Mouse (Mus musculus) CH12.LX (cell line): ENCODE measurements around the gene 1700030K09Rik. TPM values are rescaled to one million over a fixed set of nuclear protein-coding genes. Genes with fewer than 3 reads are reported as not detected.

Experiments used
- DNase-seq: peaks from one replicate; pipeline ENCODE4 v3.0.0-alpha.2; 2013; ENCODE audit errors: extremely low read depth
- H3K27ac ChIP-seq: 2 replicates; pipeline ENCODE4 v1.5.1; 2012; ENCODE audit warnings: low read depth, mild to moderate bottlenecking, control low read depth, moderate library complexity; ENCODE audit not compliant: insufficient read depth
- H3K27me3 ChIP-seq: replicated peaks from 2 replicates; pipeline ENCODE3; 2012; ENCODE audit warnings: inconsistent platforms
- H3K36me3 ChIP-seq, 2 experiments: replicated peaks in 1 of 2; 2 replicates each; pipeline versions ENCODE3 to v1.6.1; 2012; ENCODE audit warnings: inconsistent platforms in 1 of 2, low read length in 1 of 2, mild to moderate bottlenecking in 1 of 2, mixed read lengths in 1 of 2, moderate library complexity in 1 of 2; ENCODE audit not compliant: control insufficient read depth in 1 of 2, insufficient read depth in 1 of 2
- H3K4me1 ChIP-seq, 2 experiments: 2 replicates each; pipeline ENCODE4 v1.6.1; 2012; ENCODE audit warnings: inconsistent platforms in 1 of 2, moderate library complexity in 1 of 2; ENCODE audit not compliant: insufficient read depth in 2 of 2, control insufficient read depth in 1 of 2
- H3K4me2 ChIP-seq: 2 replicates; pipeline ENCODE4 v1.6.1; 2012; ENCODE audit warnings: low read depth, mild to moderate bottlenecking, control low read depth; ENCODE audit not compliant: poor library complexity, insufficient read depth, severe bottlenecking
- H3K4me3 ChIP-seq, 3 experiments: fragments of 150-350 bp in 1 of 3; sonication (generic) in 1 of 3; replicated peaks in 1 of 3; 2 replicates each; pipeline versions ENCODE3 to v1.5.1; 2011 to 2012; ENCODE audit warnings: low read depth in 2 of 3, low read length in 2 of 3, mild to moderate bottlenecking in 2 of 3, moderate library complexity in 2 of 3, control low read depth in 1 of 3, improper control_type of control experiment in 1 of 3, inconsistent platforms in 1 of 3, mixed read lengths in 1 of 3; ENCODE audit not compliant: poor library complexity in 1 of 3
- H3K79me2 ChIP-seq: replicated peaks from 2 replicates; pipeline ENCODE4 v1.6.1; 2012; ENCODE audit warnings: mild to moderate bottlenecking, moderate library complexity; ENCODE audit not compliant: control insufficient read depth, poor library complexity, insufficient read depth, severe bottlenecking; ENCODE audit errors: extremely low read depth
- H3K9ac ChIP-seq: 2 replicates; pipeline ENCODE4 v1.6.1; 2012; ENCODE audit warnings: low read depth, mild to moderate bottlenecking, control low read depth, moderate library complexity; ENCODE audit not compliant: insufficient read depth
- H3K9me3 ChIP-seq: replicated peaks from 2 replicates; pipeline ENCODE3; 2012; ENCODE audit warnings: low read length, inconsistent platforms, mixed read lengths
- CTCF ChIP-seq, 2 experiments: IDR thresholded peaks in 1 of 2; conservative IDR thresholded peaks in 1 of 2; 2 replicates each; pipeline ENCODE4 v1.5.1; 2011 to 2012; ENCODE audit warnings: low read depth in 2 of 2, low read length in 2 of 2, improper control_type of control experiment in 1 of 2, inconsistent platforms in 1 of 2, mild to moderate bottlenecking in 1 of 2, moderate library complexity in 1 of 2
- ELF1 ChIP-seq: IDR thresholded peaks from 2 replicates; pipeline ENCODE4 v1.6.1; 2014; ENCODE audit warnings: low read depth, mild to moderate bottlenecking, inconsistent platforms, low read length, improper control_type of control experiment
- EP300 ChIP-seq: IDR thresholded peaks from 2 replicates; pipeline ENCODE4 v1.6.1; 2011; ENCODE audit warnings: low read length, improper control_type of control experiment
- IRF4 ChIP-seq: IDR thresholded peaks from 2 replicates; pipeline ENCODE4 v1.6.1; 2014; ENCODE audit warnings: low read depth, mild to moderate bottlenecking, inconsistent platforms, low read length, improper control_type of control experiment
- JUN ChIP-seq: IDR thresholded peaks from 2 replicates; pipeline ENCODE4 v1.6.1; 2011; ENCODE audit warnings: low read depth, mild to moderate bottlenecking, low read length, improper control_type of control experiment, moderate library complexity; ENCODE audit not compliant: insufficient read depth
- KAT2A ChIP-seq: IDR thresholded peaks from 2 replicates; pipeline ENCODE4 v1.6.1; 2012; ENCODE audit warnings: low read length, improper control_type of control experiment, inconsistent platforms; ENCODE audit not compliant: insufficient replicate concordance
- MAFK ChIP-seq: IDR thresholded peaks from 2 replicates; pipeline ENCODE4 v1.6.1; 2011; ENCODE audit warnings: low read length, improper control_type of control experiment; ENCODE audit not compliant: insufficient replicate concordance
- MEF2A ChIP-seq: IDR thresholded peaks from 2 replicates; pipeline ENCODE4 v1.6.1; 2014; ENCODE audit warnings: low read depth, mild to moderate bottlenecking, inconsistent platforms, low read length, improper control_type of control experiment, borderline replicate concordance
- MXI1 ChIP-seq: IDR thresholded peaks from 2 replicates; pipeline ENCODE4 v1.6.1; 2011; ENCODE audit warnings: mild to moderate bottlenecking, low read depth, low read length, improper control_type of control experiment
- MYC ChIP-seq: IDR thresholded peaks from 2 replicates; pipeline ENCODE4 v1.6.1; 2011; ENCODE audit warnings: low read depth, mild to moderate bottlenecking, improper control_type of control experiment, low read length
- NRF1 ChIP-seq: IDR thresholded peaks from 2 replicates; pipeline ENCODE4 v1.6.1; 2014; ENCODE audit warnings: low read depth, mild to moderate bottlenecking, inconsistent platforms, low read length, improper control_type of control experiment, moderate library complexity
- POLR2A ChIP-seq: IDR thresholded peaks from 2 replicates; pipeline ENCODE4 v1.6.1; 2011; ENCODE audit warnings: low read depth, mild to moderate bottlenecking, improper control_type of control experiment, low read length
- SMC3 ChIP-seq: IDR thresholded peaks from 2 replicates; pipeline ENCODE4 v1.6.1; 2011; ENCODE audit warnings: low read depth, low read length, improper control_type of control experiment
- TBP ChIP-seq: conservative IDR thresholded peaks from 2 replicates; pipeline ENCODE4 v1.6.1; 2011; ENCODE audit warnings: low read depth, low read length, improper control_type of control experiment
- TCF12 ChIP-seq: IDR thresholded peaks from 2 replicates; pipeline ENCODE4 v1.6.1; 2014; ENCODE audit warnings: low read depth, mild to moderate bottlenecking, inconsistent platforms, low read length, improper control_type of control experiment
- UBTF ChIP-seq: IDR thresholded peaks from 2 replicates; pipeline ENCODE4 v1.6.1; 2012; ENCODE audit warnings: low read depth, mild to moderate bottlenecking, inconsistent platforms, low read length, improper control_type of control experiment, moderate library complexity
- USF1 ChIP-seq: IDR thresholded peaks from 2 replicates; pipeline ENCODE4 v1.6.1; 2014; ENCODE audit warnings: low read depth, mild to moderate bottlenecking, inconsistent platforms, low read length, improper control_type of control experiment
- ZKSCAN1 ChIP-seq: IDR thresholded peaks from 2 replicates; pipeline ENCODE4 v1.6.1; 2012; ENCODE audit warnings: low read depth, inconsistent platforms, low read length, improper control_type of control experiment, borderline replicate concordance
- ZMIZ1 ChIP-seq: IDR thresholded peaks from 2 replicates; pipeline ENCODE4 v1.6.1; 2012; ENCODE audit warnings: low read depth, mild to moderate bottlenecking, inconsistent platforms, low read length, improper control_type of control experiment
- ZNF384 ChIP-seq: IDR thresholded peaks from 2 replicates; pipeline ENCODE4 v1.6.1; 2012; ENCODE audit warnings: low read depth, low read length, improper control_type of control experiment, inconsistent platforms
- dilution Hi-C: fragments of 300-500 bp; cut with MboI; formaldehyde crosslinking; loops from 2 replicates; pipeline ENCODE4 v1.14.3; 2020; ENCODE audit warnings: low sequenced_read_pairs; ENCODE audit not compliant: extremely low pct_unique_long_range_greater_than_20kb, extremely low pct_ligation_motif_present
- in situ Hi-C: fragments of 300-500 bp; cut with MboI; formaldehyde crosslinking; loops from 3 replicates; pipeline ENCODE4 v1.14.3; 2019; ENCODE audit warnings: low sequenced_read_pairs, low pct_ligation_motif_present, low pct_unique_long_range_greater_than_20kb, mixed read lengths
- polyA plus RNA-seq: library from polyadenylated mRNA; unstranded; fragments of >175 nt; gene quantifications from 2 replicates; pipeline ENCODE4 v1.2.1, GENCODE M21; 2012; ENCODE audit warnings: low read depth; ENCODE audit not compliant: insufficient read length
- total RNA-seq, 2 experiments: library from RNA; depleted of rRNA; stranded (reverse); fragments of 300-350 nt in 1 of 2; fragments of >200 nt in 1 of 2; gene quantifications; 2 replicates each; pipeline ENCODE4 v1.2.3; 2012 to 2014

The 1700030K09Rik gene
- total and polyA plus RNA-seq, 3 experiments: 9.8 to 13.1 (median 12.6) TPM

DNA sequence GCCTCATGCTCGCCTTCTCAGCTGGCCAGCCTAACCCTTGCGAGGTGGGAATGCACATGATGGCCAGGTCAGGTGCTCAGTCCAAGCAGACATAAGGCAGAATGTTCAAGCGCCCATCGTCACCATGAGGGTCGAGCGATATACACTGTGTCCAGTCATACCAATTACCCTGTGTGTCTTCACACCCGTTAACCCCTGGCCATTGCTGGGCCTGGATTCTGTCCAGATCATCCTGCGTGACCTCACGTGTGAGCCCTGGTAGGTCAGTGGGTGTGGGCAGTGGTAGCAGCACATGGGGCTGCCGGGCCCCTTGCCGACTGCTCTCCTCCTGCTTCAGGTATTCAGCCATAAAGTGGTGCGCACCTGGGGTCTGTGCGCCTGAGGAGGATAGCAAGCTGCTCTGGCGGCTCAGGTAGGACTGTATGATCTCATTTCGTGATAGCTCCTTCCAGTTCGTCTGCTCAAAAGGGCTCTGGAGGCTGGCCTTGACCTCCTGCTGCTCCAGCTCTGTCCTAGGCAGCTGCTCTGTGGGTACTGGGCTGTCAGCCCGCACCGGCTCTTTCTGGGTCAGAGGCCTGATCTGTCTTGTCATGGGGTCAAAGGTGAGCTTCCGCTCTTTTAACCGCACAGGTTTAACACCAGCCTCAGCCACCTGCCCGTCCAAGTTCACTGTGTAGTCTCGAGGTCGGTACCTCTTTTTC lies 51.9 kb downstream of the 1700030K09Rik start:
- H3K4me2 ChIP-seq: no peak overlapping the region
- H3K4me1 ChIP-seq: peaks cover 3 to 33% of the 10 kb centered on the region in 2 experiments; a peak in 3 of 4 replicates
- in situ Hi-C loops: no loop called here
- TF ChIP-seq MAFK: no peak
- TF ChIP-seq SMC3: no peak
- no peak for TF ChIP-seq ZNF384
- TF ChIP-seq EP300: no peak
- no peak for TF ChIP-seq ELF1
- TF ChIP-seq MXI1: no peak
- TF ChIP-seq MYC: no peak
- TF ChIP-seq KAT2A: no peak
- TF ChIP-seq ZKSCAN1: no peak
- no peak for TF ChIP-seq CTCF (conservative IDR thresholded peaks at IDR 0.05 in 1 of 2, IDR thresholded peaks at IDR 0.05 in 1 of 2; ENCODE audit: low read depth in 2 of 2, low read length in 2 of 2)
- TF ChIP-seq NRF1: no peak
- no peak for TF ChIP-seq UBTF
- no peak for TF ChIP-seq JUN
- TF ChIP-seq MEF2A: no peak
- no peak for TF ChIP-seq ZMIZ1
- no peak for TF ChIP-seq USF1
- no peak for TF ChIP-seq POLR2A
- no peak for DNase-seq
- peaks cover 30 to 68% of the 10 kb centered on the region in 2 experiments for H3K36me3 ChIP-seq
- no peak overlapping the region for H3K4me3 ChIP-seq
- no peaks in the 10 kb centered on the region for H3K27me3 ChIP-seq
- no peak overlapping the region for H3K27ac ChIP-seq
- no peak overlapping the region for H3K9ac ChIP-seq
- H3K79me2 ChIP-seq: peaks cover 19% of the 10 kb centered on the region
- dilution Hi-C loops: no loop called here
- H3K9me3 ChIP-seq: no peaks in the 10 kb centered on the region

DNA sequence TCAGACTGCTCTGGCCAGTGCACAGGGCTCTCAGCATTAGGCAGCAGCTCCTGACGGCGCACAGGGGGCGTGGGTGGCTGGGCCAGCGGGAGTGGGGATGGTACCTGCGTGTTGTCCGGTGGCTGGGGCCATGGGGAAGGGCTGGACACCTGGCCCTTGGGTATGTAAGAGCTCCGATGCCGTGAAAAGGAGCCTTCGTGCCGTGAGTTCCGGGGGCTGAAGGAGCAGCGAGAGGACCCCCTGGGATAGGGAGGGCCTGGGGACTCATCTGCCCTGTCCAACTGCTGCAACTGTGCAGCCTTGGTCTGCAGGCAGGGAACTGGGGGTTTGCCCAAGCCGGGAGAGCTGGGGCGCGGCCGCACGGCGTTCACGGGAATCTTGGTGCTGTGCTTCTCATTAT lies 52.5 kb downstream of the 1700030K09Rik start:
- peaks cover 18% of the 10 kb centered on the region for H3K79me2 ChIP-seq
- in situ Hi-C loops: no loop called here
- no peak for TF ChIP-seq MEF2A
- no peak for TF ChIP-seq TCF12
- TF ChIP-seq CTCF (conservative IDR thresholded peaks at IDR 0.05 in 1 of 2, IDR thresholded peaks at IDR 0.05 in 1 of 2; ENCODE audit: low read depth in 2 of 2, low read length in 2 of 2): no peak
- no peak for TF ChIP-seq MAFK
- no peak for TF ChIP-seq TBP
- TF ChIP-seq SMC3: no peak
- TF ChIP-seq IRF4: no peak
- no peaks in the 10 kb centered on the region for H3K27me3 ChIP-seq
- peaks cover 30 to 72% of the 10 kb centered on the region in 2 experiments for H3K36me3 ChIP-seq
- no peak overlapping the region for H3K4me2 ChIP-seq
- H3K4me1 ChIP-seq: peaks cover 3 to 26% of the 10 kb centered on the region in 2 experiments; a peak in 3 of 4 replicates
- H3K27ac ChIP-seq: no peak overlapping the region
- H3K9ac ChIP-seq: no peak overlapping the region
- H3K4me3 ChIP-seq: no peak overlapping the region
- no peak for DNase-seq
- dilution Hi-C loops: no loop called here
- H3K9me3 ChIP-seq: no peaks in the 10 kb centered on the region
